Mouse (Mus musculus) ES-E14 (cell line): Measurements from ENCODE around the gene Selenof. TPM values are rescaled to one million over a fixed set of nuclear protein-coding genes. Genes with fewer than 3 reads are reported as not detected.
"Not testable (repeated sequence)": the region's sequence is repeated elsewhere in the genome, so short reads cannot be mapped to it uniquely, and the experiment has no call there.

ENCODE experiments used
- DNase-seq: peaks from one replicate; pipeline ENCODE4 v3.0.0-alpha.2; 2013; ENCODE audit warnings: low read depth, low spot score
- H3K27ac ChIP-seq: 2 replicates; pipeline ENCODE4 v1.5.1; 2012; ENCODE audit warnings: low read depth, mild to moderate bottlenecking, low read length, moderate library complexity, mixed read lengths; ENCODE audit not compliant: poor library complexity, insufficient read depth, severe bottlenecking
- H3K36me3 ChIP-seq: 2 replicates; pipeline ENCODE4 v1.6.1; 2012; ENCODE audit warnings: mild to moderate bottlenecking, low read length, moderate library complexity, mixed read lengths; ENCODE audit not compliant: control insufficient read depth, poor library complexity, insufficient read depth, severe bottlenecking
- H3K4me1 ChIP-seq, 2 experiments: fragments of 150-350 bp in 1 of 2; sonication (generic) in 1 of 2; 2 replicates each; pipeline ENCODE4 v1.6.1; 2012; ENCODE audit warnings: low read length in 2 of 2, mild to moderate bottlenecking in 1 of 2, mixed read lengths in 1 of 2; ENCODE audit not compliant: control insufficient read depth in 2 of 2, insufficient read depth in 2 of 2, poor library complexity in 1 of 2
- H3K4me3 ChIP-seq, 2 experiments: fragments of 150-350 bp in 1 of 2; sonication (generic) in 1 of 2; 2 replicates each; pipeline ENCODE4 v1.5.1; 2012; ENCODE audit warnings: low read length in 2 of 2, low read depth in 1 of 2, mild to moderate bottlenecking in 1 of 2, mixed read lengths in 1 of 2; ENCODE audit not compliant: insufficient read depth in 1 of 2, poor library complexity in 1 of 2, severe bottlenecking in 1 of 2
- H3K9ac ChIP-seq: 2 replicates; pipeline ENCODE4 v1.6.1; 2012; ENCODE audit warnings: low read depth, mild to moderate bottlenecking, low read length, mixed read lengths; ENCODE audit not compliant: poor library complexity, insufficient read depth, severe bottlenecking
- H3K9me3 ChIP-seq: fragments of 150-350 bp; sonication (generic); 2 replicates; pipeline ENCODE4 v1.6.1; 2012; ENCODE audit warnings: low read depth, mild to moderate bottlenecking, low read length; ENCODE audit not compliant: control insufficient read depth, insufficient read depth
- CHD2 ChIP-seq: IDR thresholded peaks from 2 replicates; pipeline ENCODE4 v1.6.1; 2014; ENCODE audit warnings: mild to moderate bottlenecking, low read depth, low read length, inconsistent platforms
- HCFC1 ChIP-seq: IDR thresholded peaks from 2 replicates; pipeline ENCODE4 v1.6.1; 2012; ENCODE audit warnings: low read length, inconsistent platforms, borderline replicate concordance; ENCODE audit not compliant: insufficient read depth
- MAFK ChIP-seq: IDR thresholded peaks from 2 replicates; pipeline ENCODE4 v1.6.1; 2014; ENCODE audit warnings: mild to moderate bottlenecking, low read depth, low read length, inconsistent platforms; ENCODE audit not compliant: insufficient read depth
- ZC3H11A ChIP-seq: IDR thresholded peaks from 2 replicates; pipeline ENCODE4 v1.6.1; 2012; ENCODE audit warnings: low read depth, mild to moderate bottlenecking, inconsistent platforms, low read length, borderline replicate concordance
- ZNF384 ChIP-seq: IDR thresholded peaks from 2 replicates; pipeline ENCODE4 v1.6.1; 2012; ENCODE audit warnings: low read depth, low read length, inconsistent platforms
- in situ Hi-C, 2 experiments: fragments of 600-800 bp; cut with MboI; formaldehyde crosslinking; loops; one replicate each; pipeline ENCODE4 v1.15.1; 2025; ENCODE audit warnings: low sequenced_read_pairs in 2 of 2, inconsistent platforms in 1 of 2; ENCODE audit not compliant: unreplicated experiment in 2 of 2
- total RNA-seq: library from RNA; depleted of rRNA; stranded (reverse); fragments of 300-350 nt; gene quantifications from 2 replicates; pipeline ENCODE4 v1.2.3, GENCODE M21; 2012

Gene Selenof
- total RNA-seq, 1 experiment, result 513 TPM

DNA sequence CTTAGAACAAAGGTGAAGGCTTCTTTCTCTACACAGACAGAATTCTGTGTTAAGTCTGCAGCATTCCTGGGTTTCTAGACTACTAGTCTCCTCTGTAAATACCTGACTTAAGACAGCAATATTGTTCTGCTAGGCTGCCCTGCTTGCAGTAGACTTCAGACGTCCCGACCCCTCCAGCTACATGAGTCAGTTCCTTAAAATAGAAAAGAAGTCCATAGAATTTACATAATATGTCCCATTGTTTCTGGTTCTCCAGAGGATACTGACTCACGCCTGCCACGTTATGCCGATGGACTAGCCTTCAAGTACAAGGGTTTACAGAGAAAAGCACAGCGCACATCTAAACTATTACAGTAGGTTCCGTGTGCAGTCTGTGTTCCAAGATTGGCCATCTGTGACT lies 34.1 kb downstream of the Selenof start:
- Histone ChIP-seq H3K4me3 (no peak overlapping the region), H3K36me3 (peaks cover 4% of the 10 kb centered on the region), H3K4me1 (peaks cover 0 to 9% of the 10 kb centered on the region in 2 experiments; a peak in 2 of 4 replicates), H3K27ac (no peak overlapping the region), H3K9me3 (no peaks in the 10 kb centered on the region), H3K9ac (no peak overlapping the region)
- in situ Hi-C loops, result no loop called here
- no peak for DNase-seq
- TF ChIP-seq MAFK (no peak), ZNF384 (no peak), HCFC1 (no peak), ZC3H11A (no peak), CHD2 (no peak)

DNA sequence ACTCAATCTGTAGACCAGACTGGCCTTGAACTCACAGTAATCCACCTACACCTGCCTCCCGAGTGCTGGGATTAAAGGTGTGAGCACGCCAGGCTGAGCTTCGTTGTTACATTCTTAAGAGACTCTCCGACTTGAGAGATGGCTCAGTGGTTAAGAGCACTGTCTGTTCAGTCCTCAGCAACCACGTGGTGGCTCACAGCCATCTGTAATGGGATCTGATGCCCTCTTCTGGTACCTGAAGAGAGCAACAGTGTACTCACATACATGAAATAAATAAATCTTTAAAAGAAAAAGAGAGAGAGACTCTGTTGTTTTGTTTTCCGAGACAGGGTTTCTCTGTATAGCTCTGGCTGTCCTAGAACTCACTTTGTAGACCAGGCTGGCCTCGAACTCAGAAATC lies 35.7 kb downstream of the Selenof start:
- H3K36me3 ChIP-seq, H3K9ac ChIP-seq, H3K4me1 ChIP-seq, in situ Hi-C loops, H3K27ac ChIP-seq, DNase-seq, H3K9me3 ChIP-seq, H3K4me3 ChIP-seq: not testable (repeated sequence)

GRCm38 (mm10) chr3:144606449-144606848 lies 36.3 kb downstream of the Selenof start:
- Histone ChIP-seq H3K9me3 (no peaks in the 10 kb centered on the region), H3K27ac (no peak overlapping the region), H3K36me3 (no peaks in the 10 kb centered on the region), H3K9ac (no peak overlapping the region), H3K4me3 (no peak overlapping the region), H3K4me1 (peaks cover 0 to 6% of the 10 kb centered on the region in 2 experiments; a peak in 1 of 4 replicates)
- peak; percentile 28 for DNase-seq
- in situ Hi-C loops, result no loop called here
- TF ChIP-seq ZNF384, result no peak
- TF ChIP-seq CHD2, result no peak
- no peak; the same call in 1 of the 2 replicates for TF ChIP-seq ZC3H11A
- TF ChIP-seq MAFK, result no peak
- TF ChIP-seq HCFC1, result no peak

DNA sequence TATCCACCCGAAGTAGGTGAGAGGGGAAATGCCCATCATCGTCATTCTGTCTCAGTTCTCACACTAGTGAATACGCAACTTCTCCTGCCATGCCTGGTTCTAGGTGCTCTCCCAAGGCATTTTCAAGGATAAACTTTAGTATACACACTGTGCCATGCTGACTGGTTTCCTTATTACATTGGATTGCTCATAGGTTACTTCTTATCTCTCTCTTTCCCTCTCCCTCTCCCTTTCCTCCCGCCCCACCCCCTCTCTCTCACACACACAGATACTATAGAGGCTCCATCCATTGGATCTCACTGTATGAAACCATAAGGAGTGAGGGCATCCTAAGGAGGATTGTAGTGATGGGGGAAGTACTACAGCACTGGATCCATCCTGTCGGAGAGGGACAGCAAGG lies 38.0 kb downstream of the Selenof start:
- Histone ChIP-seq H3K9ac (no peak overlapping the region), H3K36me3 (no peaks in the 10 kb centered on the region), H3K4me1 (peaks cover 0 to 9% of the 10 kb centered on the region in 2 experiments; a peak in 2 of 4 replicates), H3K4me3 (no peak overlapping the region), H3K9me3 (no peaks in the 10 kb centered on the region), H3K27ac (no peak overlapping the region)
- TF ChIP-seq ZNF384, result no peak
- no peak for TF ChIP-seq MAFK
- TF ChIP-seq HCFC1, result no peak
- TF ChIP-seq CHD2, result no peak
- TF ChIP-seq ZC3H11A, result no peak
- DNase-seq, result no peak
- in situ Hi-C loops, result no loop called here

DNA sequence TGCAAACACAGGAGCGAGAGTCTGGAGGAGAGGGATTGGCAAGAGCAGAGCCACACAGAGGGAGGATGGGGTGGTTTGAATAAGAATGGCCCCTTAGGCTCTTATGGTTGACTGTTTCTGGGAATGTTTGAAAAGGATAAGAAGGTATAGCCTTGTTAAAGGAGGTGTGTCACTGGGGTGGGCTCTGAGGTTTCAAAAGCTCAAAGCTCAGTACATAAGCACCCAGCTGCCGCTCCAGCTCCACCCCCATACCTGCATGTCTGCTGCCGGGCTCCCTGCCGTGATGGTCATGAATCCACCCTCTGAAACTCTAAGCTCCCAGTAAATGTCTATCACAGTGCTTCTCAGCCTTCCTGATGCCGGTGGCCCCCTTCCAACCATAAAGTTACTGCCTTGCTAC lies 40.7 kb downstream of the Selenof start:
- H3K4me1 ChIP-seq, result peaks cover 0 to 7% of the 10 kb centered on the region in 2 experiments; a peak in 2 of 4 replicates
- no peaks in the 10 kb centered on the region for H3K36me3 ChIP-seq
- DNase-seq, result peak; percentile 69
- peak overlapping the region; percentile 65; the same call in 1 of the 2 replicates for H3K27ac ChIP-seq
- no peaks in the 10 kb centered on the region for H3K9me3 ChIP-seq
- TF ChIP-seq CHD2 (no peak), ZNF384 (no peak), ZC3H11A (no peak), HCFC1 (no peak), MAFK (no peak)
- no peak overlapping the region for H3K4me3 ChIP-seq
- in situ Hi-C loops, result no loop called here
- peak overlapping the region; percentile 7; the same call in 1 of the 2 replicates for H3K9ac ChIP-seq
